Comparison of ENCODE assay signal across 8 mouse cellular contexts in genomic region chr17:29614115-29615023, GRCm38 (mm10). TPM values are rescaled to one million over a fixed set of nuclear protein-coding genes. Genes with fewer than 3 reads are reported as not detected.
DNase-seq lines count a peak whose midpoint lies in the region; ATAC-seq and TF ChIP-seq lines count a peak whose summit lies in the region.

Rnf8 (plus strand) TSS chr17:29614790.
Gm28043 (plus strand) TSS chr17:29614876.

- H3K27ac ChIP-seq in ES-Bruce4 (ENCODE audit: insufficient read depth, low read length) = peak within 1 kb of the TSS; percentile 60
- peak within 1 kb of the TSS; percentile 96 for H3K27ac ChIP-seq in forebrain, embryonic 13.5 days
- H3K27ac ChIP-seq in liver, postnatal 0 days (ENCODE audit: low read depth) = peak within 1 kb of the TSS; percentile 96
- H3K27ac ChIP-seq in neural tube, embryonic 14.5 days (ENCODE audit: low read depth, low read length) = peak within 1 kb of the TSS; percentile 87

- H3K9ac ChIP-seq in ES-Bruce4 (ENCODE audit: low read depth, poor library complexity, severe bottlenecking) = peak within 1 kb of the TSS; percentile 93
- H3K9ac ChIP-seq in forebrain, embryonic 13.5 days = peak within 1 kb of the TSS; percentile 99
- H3K9ac ChIP-seq in liver, postnatal 0 days (replicated peaks) = peak within 1 kb of the TSS; percentile 99
- peak within 1 kb of the TSS; percentile 96 for H3K9ac ChIP-seq in neural tube, embryonic 14.5 days (replicated peaks; ENCODE audit: low read depth, low read length)

- peak; percentile 44 for TF ChIP-seq CTCF in ES-Bruce4 (IDR thresholded peaks at IDR 0.05; ENCODE audit: low read depth, low read length)
- TF ChIP-seq CTCF in liver, postnatal 0 days (IDR thresholded peaks at IDR 0.05; ENCODE audit: low read depth) = peak; percentile 72

- H3K9me3 ChIP-seq in ES-Bruce4 (replicated peaks; ENCODE audit: control insufficient read depth, insufficient read depth, low read length, poor library complexity, severe bottlenecking) = no peaks in the 10 kb centered on the region
- no peaks in the 10 kb centered on the region for H3K9me3 ChIP-seq in forebrain, embryonic 13.5 days (replicated peaks)
- no peaks in the 10 kb centered on the region for H3K9me3 ChIP-seq in liver, postnatal 0 days (ENCODE audit: low read length)
- H3K9me3 ChIP-seq in neural tube, embryonic 14.5 days (ENCODE audit: control insufficient read depth, low read length) = no peaks in the 10 kb centered on the region

- ATAC-seq in cerebellum, adult (ENCODE audit: insufficient number of reproducible peaks, low FRiP score, low TSS enrichment) = peak; percentile 93
- peak; percentile 94 for ATAC-seq in forebrain, embryonic 13.5 days
- peak; percentile 97 for ATAC-seq in liver, postnatal 0 days
- peak; percentile 90 for ATAC-seq in neural tube, embryonic 14.5 days (ENCODE audit: low read depth)

- DNase-seq in heart, postnatal 10 days = peak; percentile 95 to 96
- DNase-seq in large intestine, adult 2 months (ENCODE audit: low read depth, low spot score) = peak; percentile 81
- DNase-seq in liver, postnatal 0 days = peak; percentile 96
- peak; percentile 97 for DNase-seq in testis, postnatal 10 days (ENCODE audit: low spot score)

- WGBS in forebrain, embryonic 13.5 days = 2% methylated on average over 52 of the region's 52 CpGs
- under 1% methylated on average over 52 of the region's 52 CpGs for WGBS in large intestine, adult 2 months
- 1% methylated on average over 49 of the region's 52 CpGs for WGBS in liver, postnatal 0 days (ENCODE audit: insufficient replicate concordance)
- WGBS in neural tube, embryonic 14.5 days = 2% methylated on average over 52 of the region's 52 CpGs

- no peak for TF ChIP-seq EP300 in ES-Bruce4 (IDR thresholded peaks at IDR 0.05; ENCODE audit: insufficient read depth, low read depth, low read length)
- TF ChIP-seq EP300 in liver, postnatal 0 days (IDR thresholded peaks at IDR 0.05; ENCODE audit: low read depth) = no peak

- peak within 1 kb of the TSS; percentile 84 for H3K4me2 ChIP-seq in forebrain, embryonic 13.5 days
- H3K4me2 ChIP-seq in liver, postnatal 0 days (ENCODE audit: low read depth, low read length) = peak within 1 kb of the TSS; percentile 80
- H3K4me2 ChIP-seq in neural tube, embryonic 14.5 days (ENCODE audit: low read depth, low read length) = peak within 1 kb of the TSS; percentile 90

- no peaks in the 10 kb centered on the region for H3K36me3 ChIP-seq in ES-Bruce4 (ENCODE audit: control insufficient read depth, insufficient read depth, low read length, poor library complexity, severe bottlenecking)
- peaks cover 17% of the 10 kb centered on the region for H3K36me3 ChIP-seq in forebrain, embryonic 13.5 days (ENCODE audit: poor library complexity, severe bottlenecking)
- 0 out of 2 replicates have a peak, but pooled peaks cover 2% of the 10 kb centered on the region for H3K36me3 ChIP-seq in liver, postnatal 0 days (replicated peaks; ENCODE audit: insufficient read depth, low read length)
- no peaks in the 10 kb centered on the region for H3K36me3 ChIP-seq in neural tube, embryonic 14.5 days (ENCODE audit: control insufficient read depth, insufficient read depth, low read length)

- peak; percentile 80 for TF ChIP-seq POLR2A in ES-Bruce4 (IDR thresholded peaks at IDR 0.05; ENCODE audit: insufficient read depth, low read length)

- no peaks in the 10 kb centered on the region for H3K27me3 ChIP-seq in ES-Bruce4 (ENCODE audit: control insufficient read depth, insufficient read depth, low read length, poor library complexity, severe bottlenecking)
- no peaks in the 10 kb centered on the region for H3K27me3 ChIP-seq in forebrain, embryonic 13.5 days
- no peaks in the 10 kb centered on the region for H3K27me3 ChIP-seq in liver, postnatal 0 days (ENCODE audit: insufficient read depth, low read length)
- H3K27me3 ChIP-seq in neural tube, embryonic 14.5 days (ENCODE audit: control insufficient read depth, insufficient read depth, low read length) = no peaks in the 10 kb centered on the region; the same call in 1 of the 2 replicates

- H3K4me3 ChIP-seq in ES-Bruce4 (ENCODE audit: low read depth, low read length) = peak within 1 kb of the TSS; percentile 93
- H3K4me3 ChIP-seq in forebrain, embryonic 13.5 days = peak within 1 kb of the TSS; percentile 90
- peak within 1 kb of the TSS; percentile 99 for H3K4me3 ChIP-seq in liver, postnatal 0 days (ENCODE audit: low read depth, low read length)
- H3K4me3 ChIP-seq in neural tube, embryonic 14.5 days (ENCODE audit: low read depth, low read length) = peak within 1 kb of the TSS; percentile 98

- intact Hi-C loops in heart, postnatal 10 days (cut with DNase I) = loop anchor here (2.0 kb wide), 1 partner anchor 46 kb away; the partner anchor contains the start of gene Cmtr1

- no peaks in the 10 kb centered on the region for H3K4me1 ChIP-seq in ES-Bruce4 (ENCODE audit: control insufficient read depth, insufficient read depth, low read length)
- H3K4me1 ChIP-seq in forebrain, embryonic 13.5 days = peaks cover 28% of the 10 kb centered on the region
- peaks cover 21% of the 10 kb centered on the region for H3K4me1 ChIP-seq in liver, postnatal 0 days (ENCODE audit: insufficient read depth)
- peaks cover 19% of the 10 kb centered on the region for H3K4me1 ChIP-seq in neural tube, embryonic 14.5 days (ENCODE audit: control insufficient read depth, insufficient read depth, low read length)

RNA-seq across cellular contexts. Expression of gene Rnf8, which starts in this region (rescaled TPM):
- polyA plus RNA-seq in ES-Bruce4 (2011; ENCODE audit: insufficient read depth, insufficient read length, low read depth, missing spikeins) = 37.2 and 37.5 TPM in 2 replicates
- 104 and 108 TPM in 2 replicates for polyA plus RNA-seq in forebrain, embryonic 13.5 days (2015; fragmentation: Nextera tagmentation; extraction: Ambion mirVana)
- total RNA-seq in heart, postnatal 10 days (2021) = 10 to 100 TPM; 25.2 to 26.1 TPM
- 18.0 and 18.8 TPM in 2 replicates for polyA plus RNA-seq in large intestine, adult 2 months (2012; rRNA removed)
- 20.9 and 22.3 TPM in 2 replicates for polyA plus RNA-seq in liver, postnatal 0 days (2015; fragmentation: Nextera tagmentation; extraction: Ambion mirVana)
- polyA plus RNA-seq in neural tube, embryonic 14.5 days (2014; fragmentation: Nextera tagmentation; extraction: Ambion mirVana) = 76.8 and 81.4 TPM in 2 replicates

RNA-seq across cellular contexts. Expression of gene Gm28043, which starts in this region (rescaled TPM):
- polyA plus RNA-seq in ES-Bruce4 (2011; ENCODE audit: insufficient read depth, insufficient read length, low read depth, missing spikeins) = 4.8 and 5.0 TPM in 2 replicates
- polyA plus RNA-seq in forebrain, embryonic 13.5 days (2015; fragmentation: Nextera tagmentation; extraction: Ambion mirVana) = 3.7 and 4.0 TPM in 2 replicates
- total RNA-seq in heart, postnatal 10 days (2021) = 1 to 10 TPM; 1.4 to 2.0 TPM
- 0.25 and 1.1 TPM in 2 replicates for polyA plus RNA-seq in large intestine, adult 2 months (2012; rRNA removed)
- polyA plus RNA-seq in liver, postnatal 0 days (2015; fragmentation: Nextera tagmentation; extraction: Ambion mirVana) = 0.49 and 0.69 TPM in 2 replicates
- polyA plus RNA-seq in neural tube, embryonic 14.5 days (2014; fragmentation: Nextera tagmentation; extraction: Ambion mirVana) = 1.7 and 2.7 TPM in 2 replicates

Comparison
In these comparisons a context has a peak if more than half of its experiments do, and no peak if none do; other contexts are left out.
1. Peak in every context shown above with its lines: DNase-seq, ATAC-seq, H3K4me3 ChIP-seq and H3K27ac ChIP-seq.